Mouse (Mus musculus): ENCODE measurements around the gene Edn1. TPM values are rescaled to one million over a fixed set of nuclear protein-coding genes. Genes with fewer than 3 reads are reported as not detected.

Gene Edn1
- polyA plus RNA-seq, 1 experiment from 2014 or later = 7.0 TPM

DNA sequence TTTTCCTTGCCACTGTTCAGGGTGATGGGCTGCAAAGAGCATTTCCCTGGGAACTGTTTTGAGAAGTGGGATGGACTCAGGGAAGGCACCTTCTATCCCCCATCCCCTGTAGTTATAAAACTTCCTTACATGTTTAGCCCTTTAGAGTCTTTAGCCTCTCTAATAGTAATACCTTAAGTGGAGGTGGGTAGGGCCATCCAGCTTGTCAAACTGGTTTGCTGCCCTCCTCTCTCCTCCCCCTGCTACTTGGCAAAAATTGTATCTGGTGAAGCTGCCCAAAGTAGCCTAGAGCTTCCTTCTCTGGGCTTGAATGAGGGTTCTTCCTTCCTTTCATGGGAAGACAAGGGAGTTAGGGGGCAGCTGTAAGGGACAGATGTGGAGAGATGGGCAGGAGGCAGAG is 2.5 kb upstream of the Edn1 start:
- Histone ChIP-seq H3K27me3 (peaks cover 13% of the 10 kb centered on the region; the same call in 1 of the 2 replicates), H3K9me3 (no peaks in the 10 kb centered on the region), H3K27ac (peak overlapping the region; percentile 53), H3K4me3 (no peak overlapping the region), H3K4me1 (peaks cover 31% of the 10 kb centered on the region), H3K4me2 (no peak overlapping the region), H3K9ac (no peak overlapping the region), H3K36me3 (no peaks in the 10 kb centered on the region)
- ATAC-seq (ENCODE audit: borderline replicate concordance, extremely low read depth, low FRiP score, low TSS enrichment) = peak; percentile 24; the same call in 1 of the 2 replicates

DNA sequence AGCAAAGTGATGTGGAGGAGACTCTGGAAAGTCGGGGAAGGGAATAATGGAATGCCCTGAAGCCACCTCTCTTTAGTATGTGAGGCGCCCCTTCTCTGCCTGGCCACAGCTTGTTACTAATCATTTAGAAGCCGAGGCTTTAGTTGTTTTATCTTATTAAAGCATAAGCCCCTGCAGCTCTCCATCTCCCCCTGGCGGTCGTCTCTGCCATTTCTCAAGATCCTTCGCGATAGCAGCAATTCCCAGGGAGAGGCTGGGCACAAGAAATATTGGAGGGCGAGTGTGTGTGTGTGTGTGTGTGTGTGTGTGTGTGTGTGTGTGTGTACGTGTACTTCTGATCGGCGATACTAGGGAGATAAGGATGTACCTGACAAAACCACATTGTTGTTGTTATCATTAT is 709 bp upstream of the Edn1 start:
- H3K27ac ChIP-seq = peak overlapping the region; percentile 35; the same call in 1 of the 2 replicates
- H3K9ac ChIP-seq = no peak overlapping the region
- no peak for ATAC-seq (ENCODE audit: borderline replicate concordance, extremely low read depth, low FRiP score, low TSS enrichment)

DNA sequence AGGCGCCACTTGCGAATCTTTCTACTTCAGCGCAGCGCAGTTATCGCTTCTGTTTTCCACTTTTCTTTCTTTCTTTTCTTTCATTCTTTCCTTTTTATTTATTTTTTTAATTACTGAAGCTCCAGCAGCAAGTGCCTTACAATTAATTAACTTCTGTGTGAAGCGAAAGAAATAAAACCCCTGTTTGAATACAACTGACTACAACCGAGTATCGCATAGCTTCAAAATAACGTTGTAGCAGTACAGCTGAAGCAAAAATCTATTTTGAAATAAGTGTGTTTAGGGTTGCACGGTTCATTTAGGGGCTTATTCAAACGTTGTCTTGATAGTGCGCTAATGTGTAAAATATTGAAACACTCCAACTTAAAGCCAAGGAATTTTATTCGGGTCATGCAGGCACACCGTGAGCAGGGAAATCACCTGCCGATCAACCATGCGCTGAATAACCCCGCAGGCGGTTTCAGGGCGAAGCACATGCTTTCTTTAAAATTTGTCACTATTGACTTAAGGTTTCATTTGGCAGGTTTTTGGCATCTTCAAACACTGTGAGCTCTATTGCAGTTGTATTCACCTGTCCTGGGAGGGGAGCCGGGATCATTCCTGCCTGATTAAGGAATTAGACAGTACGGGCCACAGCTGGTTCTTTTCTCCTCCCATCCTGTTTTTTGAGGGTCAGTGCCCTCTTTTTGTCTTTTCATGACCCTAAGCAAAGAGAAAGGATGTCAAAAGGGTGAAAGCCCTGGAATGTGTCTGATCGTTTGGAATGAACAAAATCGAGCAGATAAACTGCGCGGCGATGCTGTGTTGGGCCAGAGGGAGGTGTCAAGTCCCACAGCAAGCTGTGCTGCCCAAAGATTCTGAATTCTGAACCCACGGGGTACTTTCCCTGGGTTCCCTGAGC is 935 bp downstream of the Edn1 start:
- ATAC-seq (ENCODE audit: borderline replicate concordance, extremely low read depth, low FRiP score, low TSS enrichment) = no peak
- Histone ChIP-seq H3K4me3 (peak overlapping the region; percentile 43), H3K27me3 (peaks cover 13% of the 10 kb centered on the region; the same call in 1 of the 2 replicates), H3K27ac (peak overlapping the region; percentile 42; the same call in 1 of the 2 replicates), H3K36me3 (no peaks in the 10 kb centered on the region), H3K4me1 (peaks cover 39% of the 10 kb centered on the region), H3K9me3 (no peaks in the 10 kb centered on the region), H3K4me2 (peak overlapping the region; percentile 74), H3K9ac (peak overlapping the region; percentile 23; the same call in 1 of the 2 replicates)
- WGBS = 12% methylated on average over 27 of the region's 27 CpGs

More for the DNA sequence above, 709 bp upstream of the Edn1 start:
- H3K27me3 ChIP-seq = peaks cover 13% of the 10 kb centered on the region; the same call in 1 of the 2 replicates
- peaks cover 39% of the 10 kb centered on the region for H3K4me1 ChIP-seq
- 3% methylated on average over 11 of the region's 11 CpGs for WGBS
- no peaks in the 10 kb centered on the region for H3K36me3 ChIP-seq
- H3K9me3 ChIP-seq = no peaks in the 10 kb centered on the region
- peak overlapping the region; percentile 74 for H3K4me2 ChIP-seq
- peak overlapping the region; percentile 43 for H3K4me3 ChIP-seq

DNA sequence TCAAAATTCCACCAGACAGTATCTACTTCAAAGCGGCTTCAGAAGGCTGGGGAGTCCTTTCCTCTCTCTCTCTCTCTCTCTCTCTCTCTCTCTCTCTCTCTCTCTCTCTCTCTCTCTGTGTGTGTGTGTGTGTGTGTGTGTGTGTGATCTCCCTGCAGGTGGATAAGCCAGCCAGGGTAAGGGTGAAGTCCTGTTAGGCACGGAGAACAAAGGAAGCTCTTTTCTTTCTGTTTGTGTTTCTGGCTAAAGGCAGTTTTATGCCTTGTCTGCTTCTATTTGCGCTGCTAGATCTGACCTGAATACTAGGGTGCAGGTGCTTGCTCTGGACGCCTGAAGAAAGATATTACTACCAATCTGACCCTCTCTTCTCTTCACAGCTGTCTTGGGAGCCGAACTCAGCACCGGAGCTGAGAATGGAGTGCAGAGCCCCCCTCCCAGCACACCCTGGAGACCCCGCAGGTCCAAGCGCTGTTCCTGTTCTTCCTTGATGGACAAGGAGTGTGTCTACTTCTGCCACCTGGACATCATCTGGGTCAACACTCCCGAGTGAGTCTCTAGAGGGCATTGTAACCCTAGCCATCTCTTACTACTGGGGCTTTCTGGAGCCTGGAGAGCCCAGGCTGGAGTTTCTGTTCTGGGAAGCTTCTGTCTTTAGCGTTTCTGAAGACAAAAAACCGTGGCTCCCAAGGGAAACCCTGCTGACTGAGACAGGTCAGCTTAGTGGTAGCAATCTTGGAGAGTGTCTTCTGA is 2.1 kb downstream of the Edn1 start:
- 24% methylated on average over 11 of the region's 11 CpGs for WGBS
- peak overlapping the region; percentile 74 for H3K4me2 ChIP-seq
- H3K27ac ChIP-seq = 0 out of 2 replicates have a peak overlapping the region, but pooled peaks have one; percentile 9
- H3K9me3 ChIP-seq = no peaks in the 10 kb centered on the region
- H3K36me3 ChIP-seq = no peaks in the 10 kb centered on the region
- H3K27me3 ChIP-seq = peaks cover 13% of the 10 kb centered on the region; the same call in 1 of the 2 replicates
- peak overlapping the region; percentile 20; the same call in 1 of the 2 replicates for H3K9ac ChIP-seq
- ATAC-seq (ENCODE audit: borderline replicate concordance, extremely low read depth, low FRiP score, low TSS enrichment) = no peak
- H3K4me1 ChIP-seq = peaks cover 39% of the 10 kb centered on the region
- H3K4me3 ChIP-seq = peak overlapping the region; percentile 43

DNA sequence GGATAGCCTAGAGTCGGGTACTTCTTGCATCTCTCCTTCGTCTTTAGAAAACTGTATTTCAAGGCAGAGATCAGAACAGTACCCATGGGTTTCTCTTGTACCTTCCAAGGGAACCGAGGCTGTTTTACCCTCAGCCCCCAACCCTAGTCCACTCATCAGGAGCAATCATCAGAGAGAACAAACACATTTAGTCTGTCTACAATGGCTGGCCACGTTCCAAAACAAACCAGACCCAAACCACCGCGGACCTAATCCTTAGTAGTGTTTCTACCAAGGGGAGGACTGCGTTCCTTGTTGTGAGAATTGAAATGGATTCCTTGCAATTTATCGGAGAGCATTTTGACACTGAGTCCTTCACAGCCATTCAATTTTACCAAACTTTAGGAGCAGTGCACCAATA is 2.9 kb downstream of the Edn1 start:
- H3K9ac ChIP-seq = no peak overlapping the region
- WGBS = 47% methylated on average over 8 of the region's 8 CpGs
- H3K4me2 ChIP-seq = peak overlapping the region; percentile 74
- no peak for ATAC-seq (ENCODE audit: borderline replicate concordance, extremely low read depth, low FRiP score, low TSS enrichment)
- no peak overlapping the region for H3K4me3 ChIP-seq
- no peaks in the 10 kb centered on the region for H3K36me3 ChIP-seq
- peaks cover 13% of the 10 kb centered on the region; the same call in 1 of the 2 replicates for H3K27me3 ChIP-seq
- no peaks in the 10 kb centered on the region for H3K9me3 ChIP-seq
- H3K27ac ChIP-seq = no peak overlapping the region
- peaks cover 37% of the 10 kb centered on the region for H3K4me1 ChIP-seq

DNA sequence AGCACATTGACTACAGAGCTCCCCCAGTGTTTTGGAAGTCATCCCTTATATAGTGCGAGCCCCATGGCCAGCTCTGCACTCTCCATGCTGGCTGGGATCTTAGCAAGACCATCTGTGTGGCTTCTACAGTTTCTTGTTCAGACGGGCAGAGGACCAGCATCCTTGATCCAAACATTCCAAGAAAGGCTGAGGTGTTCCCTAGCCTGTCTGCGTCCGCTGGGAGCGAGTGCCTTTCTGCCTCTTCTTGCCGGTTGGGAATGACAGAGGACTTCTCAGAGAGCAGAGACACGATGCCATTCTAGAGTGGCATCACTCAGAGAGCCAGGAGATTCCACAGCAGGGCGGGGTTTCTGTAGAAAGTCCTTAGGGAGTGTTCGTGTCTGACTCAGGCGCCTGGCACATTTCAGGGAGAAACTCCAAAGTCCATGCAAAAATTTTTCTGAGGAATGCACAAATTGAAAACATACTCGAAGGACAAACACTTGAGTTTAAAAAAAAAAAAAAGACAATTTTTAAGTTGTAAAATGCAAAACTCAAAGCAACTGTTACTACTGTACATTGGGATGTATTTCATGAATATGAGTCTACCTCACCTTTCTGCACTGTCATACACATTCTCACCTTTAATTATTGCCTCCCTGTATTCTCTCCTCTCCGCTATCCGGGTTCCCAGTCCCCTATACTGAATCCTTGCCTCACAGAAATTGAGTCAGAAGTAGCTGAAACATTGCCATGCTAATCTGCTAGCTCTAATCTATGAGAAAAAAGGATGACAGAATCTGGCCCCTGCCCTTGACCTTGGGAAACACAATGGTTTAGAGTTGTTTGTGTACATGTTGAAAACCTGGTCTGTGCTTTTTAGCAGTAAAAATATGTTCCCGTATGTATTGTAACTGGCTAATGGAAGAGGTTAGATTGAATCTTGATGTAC is 5.9 kb downstream of the Edn1 start:
- H3K27me3 ChIP-seq = peaks cover 12% of the 10 kb centered on the region; the same call in 1 of the 2 replicates
- no peak overlapping the region for H3K9ac ChIP-seq
- no peak overlapping the region for H3K4me3 ChIP-seq
- ATAC-seq (ENCODE audit: borderline replicate concordance, extremely low read depth, low FRiP score, low TSS enrichment) = no peak
- H3K4me1 ChIP-seq = peaks cover 29% of the 10 kb centered on the region
- no peaks in the 10 kb centered on the region for H3K9me3 ChIP-seq
- no peaks in the 10 kb centered on the region for H3K36me3 ChIP-seq
- WGBS = 64% methylated on average over 14 of the region's 14 CpGs
- no peak overlapping the region for H3K27ac ChIP-seq
- no peak overlapping the region for H3K4me2 ChIP-seq

DNA sequence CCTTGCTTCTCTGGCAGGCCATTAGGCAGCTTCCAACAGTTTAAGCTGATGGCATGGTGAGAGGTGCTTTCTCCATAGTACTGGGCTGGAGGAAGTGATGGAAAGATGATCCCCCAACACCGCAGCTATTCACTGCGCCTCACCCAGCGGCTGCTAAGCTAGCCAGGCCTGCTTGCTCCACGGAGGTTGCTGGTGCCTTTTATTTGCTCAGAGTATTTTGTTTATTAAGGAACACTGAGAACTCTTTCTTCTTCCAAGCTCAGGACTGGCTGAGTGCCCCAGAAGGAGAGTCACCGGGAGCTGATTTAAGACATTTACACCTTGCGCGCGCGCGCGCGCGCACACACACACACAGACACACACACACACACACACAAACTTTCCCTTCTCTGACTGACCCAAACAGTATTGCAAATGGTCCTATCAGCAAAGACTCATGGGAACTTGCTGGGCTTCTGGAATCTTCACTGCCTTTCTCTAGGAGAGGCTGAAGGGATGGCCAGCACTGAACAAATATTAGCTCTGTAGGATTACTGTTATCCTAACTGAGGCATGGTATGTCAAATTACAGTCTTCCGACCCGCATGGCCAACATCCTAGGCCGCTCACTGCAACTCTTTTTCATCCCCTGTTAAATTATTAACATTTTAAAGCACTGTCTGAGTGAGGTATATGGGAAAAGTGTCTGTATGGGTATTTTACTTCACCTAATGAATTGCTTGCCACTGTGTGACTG is 7.3 kb downstream of the Edn1 start:
- Histone ChIP-seq H3K4me2 (no peak overlapping the region), H3K27me3 (no peaks in the 10 kb centered on the region; the same call in 1 of the 2 replicates), H3K36me3 (no peaks in the 10 kb centered on the region), H3K9ac (no peak overlapping the region), H3K4me3 (no peak overlapping the region), H3K9me3 (no peaks in the 10 kb centered on the region), H3K4me1 (peaks cover 18% of the 10 kb centered on the region; the same call in 1 of the 2 replicates), H3K27ac (no peak overlapping the region)
- WGBS = 58% methylated on average over 16 of the region's 16 CpGs
- no peak for ATAC-seq (ENCODE audit: borderline replicate concordance, extremely low read depth, low FRiP score, low TSS enrichment)

DNA sequence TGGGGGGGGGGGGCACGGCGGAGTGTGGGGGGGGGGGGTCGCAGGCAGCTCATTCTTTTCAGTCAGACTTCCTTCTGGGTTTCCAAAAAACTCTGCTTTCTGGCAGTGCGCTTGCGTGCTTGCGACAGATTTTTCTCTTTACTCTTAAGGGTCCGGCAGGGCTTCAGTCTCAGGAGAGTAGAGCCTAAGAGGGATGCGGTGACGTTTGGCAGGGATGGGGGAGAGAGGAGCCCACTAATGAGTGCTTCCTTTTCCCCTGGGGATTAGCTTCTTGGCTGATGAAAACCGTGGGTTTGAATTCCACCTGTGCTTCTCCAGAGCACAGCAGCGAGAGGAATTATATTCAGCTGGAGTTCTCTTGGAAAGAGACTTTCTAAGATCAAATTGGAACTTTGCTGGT is 8.5 kb downstream of the Edn1 start:
- Histone ChIP-seq H3K4me1 (peaks cover 9% of the 10 kb centered on the region; the same call in 1 of the 2 replicates), H3K27ac (no peak overlapping the region), H3K36me3 (no peaks in the 10 kb centered on the region), H3K4me2 (no peak overlapping the region), H3K4me3 (no peak overlapping the region), H3K27me3 (no peaks in the 10 kb centered on the region), H3K9ac (no peak overlapping the region), H3K9me3 (no peaks in the 10 kb centered on the region)
- ATAC-seq (ENCODE audit: borderline replicate concordance, extremely low read depth, low FRiP score, low TSS enrichment) = no peak
- WGBS = 32% methylated on average over 11 of the region's 11 CpGs

DNA sequence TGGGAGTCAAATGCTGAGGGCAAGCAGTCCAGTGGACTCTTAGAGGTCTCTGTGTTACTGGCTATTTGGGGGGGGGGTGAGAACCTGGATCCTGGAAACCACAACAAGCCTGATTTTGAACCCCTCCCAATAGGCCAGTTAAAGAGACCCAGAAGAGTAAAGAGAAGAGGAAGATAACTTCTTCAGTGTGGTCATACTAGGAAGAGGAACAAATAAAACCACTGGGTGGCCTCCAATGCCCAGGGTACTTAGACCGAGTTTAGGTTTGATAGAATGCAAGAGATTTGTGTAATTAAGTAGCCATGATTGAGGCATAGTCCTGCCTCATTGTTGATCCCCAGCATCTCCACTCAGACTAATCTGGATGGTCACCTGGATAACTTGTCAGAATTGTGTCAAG is 14.4 kb downstream of the Edn1 start:
- Histone ChIP-seq H3K4me2 (no peak overlapping the region), H3K4me1 (no peaks in the 10 kb centered on the region), H3K36me3 (no peaks in the 10 kb centered on the region), H3K4me3 (no peak overlapping the region), H3K9me3 (no peaks in the 10 kb centered on the region), H3K27ac (no peak overlapping the region), H3K27me3 (no peaks in the 10 kb centered on the region), H3K9ac (no peak overlapping the region)
- ATAC-seq (ENCODE audit: borderline replicate concordance, extremely low read depth, low FRiP score, low TSS enrichment) = no peak
- 62% methylated on average over 1 of the region's 1 CpGs for WGBS

DNA sequence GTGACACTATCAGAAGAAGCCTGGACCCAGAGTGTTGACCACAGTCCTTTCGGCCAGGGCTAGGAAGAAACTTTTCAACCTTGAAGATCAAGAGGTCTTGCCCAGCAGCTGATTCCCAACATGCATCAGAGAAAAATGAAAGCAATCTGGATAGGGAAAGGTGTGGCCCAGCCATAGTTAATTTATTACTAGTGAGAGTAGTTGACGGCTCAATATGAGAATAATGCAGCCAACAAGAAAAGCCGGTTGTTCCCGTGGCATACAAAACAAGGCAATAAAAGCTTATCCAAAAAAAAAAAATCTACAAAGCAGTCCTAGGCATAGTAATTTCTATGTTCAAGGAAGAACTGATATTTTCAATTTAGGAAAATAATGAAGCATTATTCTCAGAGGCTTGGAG is 16.5 kb downstream of the Edn1 start:
- no peaks in the 10 kb centered on the region for H3K4me1 ChIP-seq
- H3K9ac ChIP-seq = no peak overlapping the region
- ATAC-seq (ENCODE audit: borderline replicate concordance, extremely low read depth, low FRiP score, low TSS enrichment) = no peak
- no peak overlapping the region for H3K4me3 ChIP-seq
- no peak overlapping the region for H3K4me2 ChIP-seq
- H3K36me3 ChIP-seq = no peaks in the 10 kb centered on the region
- WGBS = 78% methylated on average over 4 of the region's 4 CpGs
- H3K27ac ChIP-seq = no peak overlapping the region
- H3K27me3 ChIP-seq = no peaks in the 10 kb centered on the region
- H3K9me3 ChIP-seq = no peaks in the 10 kb centered on the region
